Mouse (Mus musculus) adrenal gland, postnatal 36 days (tissue): Measurements from ENCODE around the gene Efcab11. TPM values are rescaled to one million over a fixed set of nuclear protein-coding genes. Genes with fewer than 3 reads are reported as not detected.
"Not testable (repeated sequence)": the region's sequence is repeated elsewhere in the genome, so short reads cannot be mapped to it uniquely, and the experiment has no call there.

Source experiments
- DNase-seq, 2 experiments: peaks; one replicate each; pipeline ENCODE4 v3.0.0; 2021; ENCODE audit warnings: mixed read lengths in 1 of 2
- total RNA-seq, 2 experiments: library from RNA; stranded (reverse); gene quantifications; 2 replicates each; pipeline ENCODE4 v1.2.3; 2021

Gene Efcab11
- total RNA-seq, 2 experiments from 2014 or later = 0.36 to 0.56 TPM

DNA sequence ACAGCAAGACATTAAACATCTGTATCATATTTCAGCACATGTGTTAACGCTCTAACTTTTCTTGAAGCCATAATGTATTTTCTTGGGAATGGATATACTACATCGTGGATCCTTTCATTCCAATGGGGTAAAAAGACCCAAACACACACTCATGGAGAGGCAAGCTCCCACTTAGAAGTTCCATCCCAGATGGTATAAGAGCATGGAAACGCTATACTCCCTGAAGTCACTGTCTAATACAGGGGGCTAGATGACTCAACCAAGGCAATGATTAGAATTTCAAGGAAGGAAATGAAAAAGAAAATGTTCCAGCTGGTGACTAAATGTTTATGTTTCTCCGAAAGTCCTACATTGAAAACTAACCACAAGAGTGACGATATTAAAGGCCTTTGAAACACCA lies 76.3 kb downstream of the Efcab11 start:
- no peak for DNase-seq

DNA sequence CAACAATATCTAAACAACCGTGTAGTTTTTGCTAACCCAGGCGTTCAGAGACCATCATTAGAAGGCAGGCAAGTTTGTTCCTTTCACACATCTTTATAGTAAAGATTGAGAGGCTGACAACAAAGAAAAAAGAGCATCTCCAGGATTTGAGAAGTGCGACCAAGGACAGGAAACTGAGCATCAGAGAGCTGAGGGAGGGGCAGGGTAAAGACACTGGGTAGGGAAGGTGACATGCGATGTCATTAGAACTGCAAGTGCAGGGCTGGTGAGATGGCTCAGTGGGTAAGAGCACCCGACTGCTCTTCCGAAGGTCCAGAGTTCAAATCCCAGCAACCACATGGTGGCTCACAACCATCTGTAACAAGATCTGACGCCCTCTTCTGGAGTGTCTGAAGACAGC lies 77.5 kb downstream of the Efcab11 start:
- DNase-seq = not testable (repeated sequence)

DNA sequence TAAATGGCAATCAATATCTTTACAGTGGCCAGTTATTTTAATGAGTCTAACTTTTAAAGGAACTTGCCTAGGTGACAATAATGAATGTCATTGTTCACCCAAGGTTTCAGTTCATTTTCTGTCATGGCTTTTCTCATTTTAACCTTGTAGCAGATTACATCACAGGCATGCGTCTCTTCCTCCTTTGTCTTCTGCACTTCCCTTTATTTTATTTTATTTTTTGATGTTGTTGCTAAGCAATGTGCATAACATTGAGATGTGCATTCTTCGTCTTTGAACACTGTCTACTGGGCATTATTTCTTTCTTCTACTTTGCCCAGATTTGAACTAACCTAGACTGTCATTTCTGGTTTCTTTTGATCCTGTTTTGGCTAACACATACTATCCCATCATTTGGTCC lies 88.3 kb downstream of the Efcab11 start:
- DNase-seq = no peak

GRCm38 (mm10) chr12:99794792-99795620 lies 89.2 kb downstream of the Efcab11 start:
- no peak for DNase-seq

DNA sequence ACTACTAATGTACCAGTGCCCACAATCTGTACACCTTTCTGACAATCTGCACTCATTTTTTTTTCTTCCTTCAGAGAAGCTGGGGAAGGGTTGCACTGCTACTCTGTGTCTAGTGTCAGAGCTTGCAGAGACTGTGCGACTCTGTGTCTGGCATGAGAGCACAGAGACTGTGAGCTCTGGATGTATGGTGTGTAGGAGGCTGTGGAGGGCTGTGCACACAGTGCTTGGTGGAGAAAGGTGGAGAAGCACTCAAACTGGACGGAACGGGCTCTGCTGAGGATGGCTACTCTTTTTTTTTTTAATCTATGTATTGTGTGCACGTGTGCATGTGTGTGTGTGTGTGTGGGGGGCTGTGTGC lies 90.1 kb downstream of the Efcab11 start:
- DNase-seq = no peak

- no peak for DNase-seq
Observed at GRCm38 (mm10) chr12:99793465-99794157, 90.6 kb downstream of the Efcab11 start.

DNA sequence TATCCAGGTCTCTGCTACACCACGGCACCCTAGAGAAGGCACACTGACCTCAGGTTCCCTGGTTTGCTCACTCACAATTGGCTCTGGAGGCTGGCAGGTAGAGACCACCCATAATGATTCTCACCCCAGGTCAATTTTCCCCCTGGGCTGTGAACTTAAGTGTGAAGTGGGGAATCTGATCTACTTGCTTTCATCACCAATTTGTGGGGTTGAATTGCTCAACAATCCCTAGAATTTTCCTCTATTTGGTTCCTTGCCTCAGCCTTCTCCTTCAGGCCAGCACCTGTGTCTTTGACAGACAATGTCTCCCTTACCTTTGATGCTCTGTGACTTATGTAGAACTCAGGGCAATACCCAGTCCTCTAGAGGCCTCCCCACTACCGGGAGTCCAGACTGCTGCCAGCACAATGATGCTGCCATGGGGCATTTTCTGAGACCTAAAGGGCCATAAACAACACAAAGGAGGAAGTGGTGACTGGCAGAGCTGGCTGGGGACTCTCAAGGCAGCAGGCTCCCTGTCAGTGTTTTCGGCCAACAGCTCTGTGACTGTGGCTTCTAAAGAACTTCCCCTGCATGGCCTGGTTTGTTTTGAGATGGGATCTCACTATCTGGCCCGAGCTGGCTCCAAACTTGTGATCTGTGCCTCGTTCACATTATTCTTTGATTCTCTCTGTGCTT lies 94.8 kb downstream of the Efcab11 start:
- DNase-seq = no peak

GRCm38 (mm10) chr12:99781774-99782173 lies 102.5 kb downstream of the Efcab11 start:
- no peak for DNase-seq

DNA sequence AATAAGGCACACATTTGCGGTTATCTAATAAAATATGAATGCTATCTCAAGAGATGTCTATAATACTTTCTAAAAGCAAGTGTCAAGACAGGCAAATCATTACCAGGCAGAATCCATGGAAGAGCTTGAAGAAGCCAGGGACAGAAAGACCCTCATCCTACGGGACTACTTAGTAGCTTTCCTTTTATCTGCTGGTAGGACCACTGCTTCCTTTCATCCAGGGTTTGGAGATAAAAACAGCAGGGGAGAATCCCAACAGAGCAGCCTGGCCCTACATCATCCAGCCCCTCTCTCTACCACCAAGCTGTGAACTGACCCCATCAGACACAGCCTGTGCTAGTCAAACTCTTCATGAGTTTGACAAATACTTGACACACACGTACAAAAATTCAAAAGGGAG lies 103.8 kb downstream of the Efcab11 start:
- no peak for DNase-seq

- no peak for DNase-seq
Observed at GRCm38 (mm10) chr12:99779908-99780307, 104.3 kb downstream of the Efcab11 start.

GRCm38 (mm10) chr12:99776497-99777139 lies 107.6 kb downstream of the Efcab11 start:
- no peak for DNase-seq

DNA sequence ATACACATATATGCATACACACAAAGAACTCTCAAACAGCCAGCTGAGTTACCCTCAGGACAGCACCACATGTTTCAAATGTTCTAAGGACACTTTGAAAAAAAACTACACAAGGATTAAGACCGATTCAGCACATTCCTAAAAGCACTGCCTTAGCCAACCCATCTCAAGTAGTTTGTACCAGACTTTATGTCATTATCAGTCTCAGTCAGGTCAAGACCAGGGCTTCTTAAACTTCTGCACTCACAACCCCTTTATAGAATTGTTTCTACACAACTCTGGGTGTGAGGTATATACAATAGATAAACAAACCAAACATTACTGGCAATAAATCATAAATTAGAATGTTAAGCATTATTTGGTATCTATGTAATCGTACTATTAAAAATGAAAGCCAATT lies 109.4 kb downstream of the Efcab11 start:
- no peak for DNase-seq

DNA sequence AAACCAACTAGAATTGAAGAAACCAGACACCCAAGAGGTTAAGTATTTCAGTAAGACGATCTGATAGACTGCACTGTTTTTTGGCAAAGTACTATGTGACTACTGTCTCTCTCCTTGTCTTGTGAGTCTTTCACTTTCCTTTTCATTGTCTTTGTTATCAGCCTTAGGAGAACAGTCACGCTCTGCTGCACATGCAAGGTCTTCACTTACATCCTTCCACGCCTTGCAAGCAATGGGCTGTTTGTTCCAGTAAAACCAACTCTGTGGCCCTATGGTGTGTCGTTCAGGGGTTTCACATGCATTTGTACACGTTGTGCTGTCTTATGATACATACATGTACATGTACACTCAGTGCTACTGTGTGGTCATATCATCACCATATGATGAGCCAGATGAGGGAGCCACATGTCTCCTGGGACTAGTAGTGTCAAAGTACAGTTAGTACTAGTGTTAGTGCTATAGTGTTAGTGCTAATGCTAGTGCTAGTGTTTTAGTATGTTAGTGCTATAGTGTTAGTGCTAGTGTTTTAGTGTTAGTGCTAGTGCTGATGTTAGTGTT lies 110.5 kb downstream of the Efcab11 start:
- no peak for DNase-seq

GRCm38 (mm10) chr12:99771018-99771417 lies 113.2 kb downstream of the Efcab11 start:
- no peak for DNase-seq

DNA sequence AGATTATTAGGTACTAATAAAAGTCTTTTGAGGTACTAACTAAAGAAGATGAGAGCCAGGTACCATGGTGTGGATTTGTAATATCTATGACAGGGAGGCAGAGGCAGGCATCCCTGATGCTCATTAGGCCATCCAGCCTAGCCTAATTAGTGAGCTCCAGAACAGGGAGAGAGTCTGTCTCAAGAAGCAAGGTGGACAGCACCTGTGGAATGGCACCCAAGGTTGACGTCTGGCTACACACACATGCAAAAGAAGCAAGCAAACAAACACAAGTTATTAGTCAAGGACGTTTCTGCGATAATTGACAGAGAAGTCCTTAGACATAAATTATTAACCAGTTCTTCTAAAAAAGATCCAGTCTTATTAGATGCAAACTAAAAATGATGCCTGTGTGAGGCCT lies 114.6 kb downstream of the Efcab11 start:
- no peak for DNase-seq

DNA sequence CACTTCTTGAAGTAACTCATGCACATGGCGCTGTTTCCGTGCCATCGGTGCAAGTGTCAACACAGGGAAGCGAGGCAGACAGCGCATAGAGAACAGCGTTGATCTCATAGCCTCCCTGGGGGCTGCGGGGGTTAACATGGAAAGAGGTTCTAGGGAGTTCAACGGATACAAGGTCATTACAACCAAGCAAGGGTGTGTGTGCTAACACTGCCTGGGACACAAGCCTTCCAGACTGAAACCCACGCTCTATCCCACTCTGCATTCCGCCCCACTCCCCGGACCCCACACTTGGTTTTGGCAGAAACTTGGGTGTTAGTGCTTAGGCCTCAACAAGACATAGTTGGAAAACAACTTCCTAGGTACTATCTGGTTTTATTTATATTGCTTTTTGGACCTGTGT lies 116.5 kb downstream of the Efcab11 start:
- DNase-seq = no peak

DNA sequence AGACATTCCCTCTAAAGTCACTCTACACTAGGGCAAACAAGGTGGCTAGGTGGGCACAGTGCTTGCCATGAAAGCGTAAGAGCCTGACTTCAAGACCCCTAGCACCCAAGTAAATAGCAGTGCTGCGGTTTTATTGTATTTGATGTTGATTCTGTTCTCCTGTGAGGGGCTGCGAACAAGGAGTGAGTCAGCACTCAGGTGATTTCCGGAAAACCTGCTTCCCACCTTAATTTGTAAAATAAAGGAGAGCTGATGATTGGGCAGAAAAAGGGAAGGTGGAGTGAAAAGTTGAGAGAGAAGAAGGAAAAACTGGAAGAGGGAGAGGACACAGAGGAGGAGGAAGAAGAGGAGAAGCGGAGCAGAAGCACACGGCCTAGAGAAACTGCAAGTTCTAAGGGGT lies 118.3 kb downstream of the Efcab11 start:
- DNase-seq = no peak

GRCm38 (mm10) chr12:99764053-99764452 lies 120.2 kb downstream of the Efcab11 start:
- DNase-seq = no peak

DNA sequence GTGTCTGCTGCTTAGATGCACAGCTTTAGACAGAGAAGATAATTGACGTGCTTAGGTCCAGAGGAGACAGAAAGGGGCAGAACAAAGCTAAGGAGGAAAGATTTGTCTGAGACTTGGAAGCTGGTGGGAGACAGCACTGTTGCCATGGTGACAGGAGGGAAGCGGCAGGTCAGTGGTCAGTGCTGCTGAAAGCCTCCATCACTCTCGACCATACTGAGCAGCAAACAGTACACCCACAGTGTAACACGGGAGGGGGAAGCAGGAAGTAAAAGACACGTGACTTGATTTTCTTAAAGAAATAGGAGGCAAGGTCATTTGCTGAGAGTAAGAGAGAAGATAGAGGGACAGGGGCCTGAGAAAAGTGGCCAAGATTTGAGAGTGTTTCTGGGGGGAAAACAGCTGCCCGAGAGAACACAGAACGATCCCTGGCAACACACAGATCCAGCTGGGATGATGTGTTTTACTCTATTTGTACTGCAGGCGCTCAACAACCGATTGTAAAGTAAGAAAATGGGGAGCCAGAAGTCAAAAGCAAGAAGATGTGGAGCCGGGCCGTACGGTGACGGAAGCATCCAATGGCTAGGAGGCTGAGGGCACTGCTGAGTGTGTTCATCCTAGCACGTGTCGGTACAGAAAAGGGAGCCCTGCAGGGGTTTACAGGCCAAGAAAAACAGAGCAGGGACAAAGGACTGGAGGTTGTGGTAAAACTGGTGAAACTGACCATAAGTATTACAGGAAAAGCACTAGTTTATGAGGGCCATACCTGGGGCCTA lies 126.3 kb downstream of the Efcab11 start:
- DNase-seq = no peak

- no peak for DNase-seq
Observed at GRCm38 (mm10) chr12:99756914-99757687, 127.1 kb downstream of the Efcab11 start.

DNA sequence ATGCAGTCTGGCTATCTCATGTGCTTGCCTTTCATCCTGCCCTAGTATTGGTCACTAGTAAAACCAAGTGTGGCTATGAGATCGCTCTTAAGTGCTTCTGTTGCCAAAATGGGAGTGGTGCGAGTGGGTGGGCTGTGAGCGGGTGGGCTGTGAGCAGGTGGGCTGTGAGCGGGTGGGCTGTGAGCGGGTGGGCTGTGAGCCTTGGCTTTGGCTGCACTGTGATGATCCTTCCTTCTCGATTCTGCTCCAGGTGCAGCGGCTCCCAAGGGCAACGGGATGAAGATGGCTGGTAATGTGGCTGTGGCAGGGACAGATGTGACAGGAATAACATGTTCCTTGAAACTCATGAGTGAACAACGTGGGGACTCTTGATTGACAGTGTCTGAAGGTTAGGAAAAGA lies 128.0 kb downstream of the Efcab11 start:
- DNase-seq = no peak
